Mouse (Mus musculus) C2C12 (cell line): Measurements from ENCODE around the gene Zfp239. TPM values are rescaled to one million over a fixed set of nuclear protein-coding genes. Genes with fewer than 3 reads are reported as not detected.

Source experiments
- H3K27me3 ChIP-seq: one replicate; pipeline ENCODE4 v1.6.1; 2011; ENCODE audit not compliant: control insufficient read depth, insufficient read depth, insufficient read length
- H3K36me3 ChIP-seq: one replicate; pipeline ENCODE4 v1.6.1; 2011; ENCODE audit not compliant: control insufficient read depth, insufficient read depth
- H3K4me3 ChIP-seq: one replicate; pipeline ENCODE4 v1.5.1; 2011; ENCODE audit warnings: mild to moderate bottlenecking, control low read depth; ENCODE audit not compliant: poor library complexity, insufficient read depth, severe bottlenecking
- H3K79me2 ChIP-seq: one replicate; pipeline ENCODE4 v1.6.1; 2011; ENCODE audit not compliant: control insufficient read depth, insufficient read depth
- H3K79me3 ChIP-seq: one replicate; pipeline ENCODE4 v1.6.1; 2011; ENCODE audit warnings: low read depth, control low read depth
- H3ac ChIP-seq: one replicate; pipeline ENCODE3; 2011; ENCODE audit warnings: low read depth; ENCODE audit not compliant: control insufficient read depth, insufficient read length
- CEBPB ChIP-seq: IDR thresholded peaks from one replicate; pipeline ENCODE4 v1.6.1; 2011; ENCODE audit warnings: low read depth, mild to moderate bottlenecking, control low read depth, moderate library complexity
- CTCF ChIP-seq: IDR thresholded peaks from one replicate; pipeline ENCODE4 v1.5.1; 2011; ENCODE audit not compliant: control insufficient read depth, insufficient read depth, insufficient read length
- FOSL1 ChIP-seq: IDR thresholded peaks from one replicate; pipeline ENCODE4 v1.8.0; 2011; ENCODE audit warnings: mild to moderate bottlenecking, low read length; ENCODE audit not compliant: poor library complexity, insufficient read depth, severe bottlenecking
- MAX ChIP-seq: IDR thresholded peaks from one replicate; pipeline ENCODE4 v1.6.1; 2011; ENCODE audit warnings: mild to moderate bottlenecking, control low read depth
- MYOD1 ChIP-seq: IDR thresholded peaks from one replicate; pipeline ENCODE4 v1.6.1; 2011; ENCODE audit warnings: low read depth; ENCODE audit not compliant: control insufficient read depth, insufficient read length
- MYOG ChIP-seq: IDR thresholded peaks from one replicate; pipeline ENCODE4 v1.6.1; 2011; ENCODE audit not compliant: control insufficient read depth, insufficient read length; ENCODE audit errors: extremely low read depth
- USF1 ChIP-seq: IDR thresholded peaks from one replicate; pipeline ENCODE4 v1.6.1; 2011; ENCODE audit warnings: low read depth, mild to moderate bottlenecking, control low read depth, moderate library complexity
- polyA plus RNA-seq: library from polyadenylated mRNA; unstranded; fragments of >200 nt; fragmentation: generic; extraction: Trizol; gene quantifications from one replicate; pipeline ENCODE4 v1.2.1, GENCODE M21; 2012; ENCODE audit warnings: missing spikeins

Gene Zfp239
- polyA plus RNA-seq, 1 experiment: 4.4 TPM

DNA sequence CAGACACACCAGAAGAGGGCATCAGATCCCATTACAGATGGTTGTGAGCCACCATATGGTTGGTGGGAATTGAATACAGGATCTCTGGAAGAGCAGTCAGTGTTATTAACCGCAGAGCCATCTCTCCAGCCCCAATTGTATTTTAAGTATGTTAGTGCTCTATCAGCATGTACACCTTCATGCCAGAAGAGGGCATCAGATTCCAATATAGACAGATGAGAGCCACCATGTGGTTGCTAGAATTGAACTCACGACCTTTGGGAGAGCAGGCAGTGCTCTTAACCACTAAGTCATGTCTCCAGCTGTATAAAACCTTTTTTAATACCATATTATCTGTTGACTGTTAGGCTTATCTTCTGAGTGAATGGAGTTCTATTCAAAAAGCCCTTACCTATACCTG, 10.2 kb upstream of the Zfp239 start:
- Histone ChIP-seq H3K79me3 (no peaks in the 10 kb centered on the region), H3K27me3 (no peaks in the 10 kb centered on the region), H3ac (no peak overlapping the region), H3K4me3 (no peak overlapping the region), H3K79me2 (no peaks in the 10 kb centered on the region), H3K36me3 (peaks cover 10% of the 10 kb centered on the region)
- no peak for TF ChIP-seq MAX
- TF ChIP-seq MYOG: no peak
- TF ChIP-seq CEBPB: no peak
- TF ChIP-seq CTCF: no peak
- TF ChIP-seq USF1: no peak
- no peak for TF ChIP-seq FOSL1
- no peak for TF ChIP-seq MYOD1

DNA sequence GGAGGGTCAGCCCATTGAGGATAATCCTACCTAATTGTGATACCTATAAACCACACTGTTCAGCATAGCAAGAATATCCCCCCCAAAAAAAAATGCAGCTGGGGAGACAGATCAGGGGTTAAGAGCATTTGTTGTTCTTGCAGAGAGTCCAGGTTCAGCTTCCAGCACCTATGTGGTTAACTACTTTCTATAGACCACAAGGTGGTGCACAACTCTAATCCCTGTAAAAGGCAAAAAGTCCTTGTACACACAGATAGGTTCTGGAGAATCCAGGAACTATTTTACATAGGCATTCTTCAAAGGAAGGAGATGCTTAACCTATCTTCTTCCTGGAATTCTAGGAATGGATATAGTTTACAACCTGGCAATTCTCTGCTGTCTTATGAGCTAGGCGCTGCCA, 3.9 kb upstream of the Zfp239 start:
- TF ChIP-seq CEBPB: no peak
- TF ChIP-seq CTCF: no peak
- TF ChIP-seq USF1: no peak
- TF ChIP-seq MYOD1: no peak
- TF ChIP-seq MAX: no peak
- TF ChIP-seq FOSL1: no peak
- no peak for TF ChIP-seq MYOG
- Histone ChIP-seq H3K79me3 (no peaks in the 10 kb centered on the region), H3K4me3 (no peak overlapping the region), H3K79me2 (no peaks in the 10 kb centered on the region), H3K36me3 (no peaks in the 10 kb centered on the region), H3K27me3 (no peaks in the 10 kb centered on the region), H3ac (no peak overlapping the region)

DNA sequence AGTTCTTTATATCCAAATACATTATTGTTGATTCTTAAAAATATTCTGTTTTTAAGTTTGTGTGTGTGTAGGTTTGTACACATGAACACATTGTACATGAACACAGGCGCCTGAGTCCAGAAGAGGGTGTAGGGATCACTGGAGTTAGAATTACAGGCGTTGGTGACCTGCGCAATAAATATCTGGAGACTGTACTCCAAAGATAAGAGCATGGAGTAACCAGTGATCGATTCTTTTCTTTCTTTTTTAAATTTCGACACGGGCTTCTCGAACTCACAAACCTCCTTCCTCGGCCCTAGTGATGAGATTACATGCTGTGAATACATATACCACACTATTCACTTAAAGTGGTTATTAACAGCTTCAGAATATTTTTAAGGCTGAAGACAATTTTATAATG, 565 bp downstream of the Zfp239 start:
- Histone ChIP-seq H3K4me3 (no peak overlapping the region), H3K36me3 (no peaks in the 10 kb centered on the region), H3K27me3 (no peaks in the 10 kb centered on the region), H3ac (no peak overlapping the region), H3K79me2 (no peaks in the 10 kb centered on the region), H3K79me3 (no peaks in the 10 kb centered on the region)
- TF ChIP-seq USF1 (no peak), CEBPB (no peak), MYOD1 (no peak), MAX (no peak), CTCF (no peak), FOSL1 (no peak), MYOG (no peak)

DNA sequence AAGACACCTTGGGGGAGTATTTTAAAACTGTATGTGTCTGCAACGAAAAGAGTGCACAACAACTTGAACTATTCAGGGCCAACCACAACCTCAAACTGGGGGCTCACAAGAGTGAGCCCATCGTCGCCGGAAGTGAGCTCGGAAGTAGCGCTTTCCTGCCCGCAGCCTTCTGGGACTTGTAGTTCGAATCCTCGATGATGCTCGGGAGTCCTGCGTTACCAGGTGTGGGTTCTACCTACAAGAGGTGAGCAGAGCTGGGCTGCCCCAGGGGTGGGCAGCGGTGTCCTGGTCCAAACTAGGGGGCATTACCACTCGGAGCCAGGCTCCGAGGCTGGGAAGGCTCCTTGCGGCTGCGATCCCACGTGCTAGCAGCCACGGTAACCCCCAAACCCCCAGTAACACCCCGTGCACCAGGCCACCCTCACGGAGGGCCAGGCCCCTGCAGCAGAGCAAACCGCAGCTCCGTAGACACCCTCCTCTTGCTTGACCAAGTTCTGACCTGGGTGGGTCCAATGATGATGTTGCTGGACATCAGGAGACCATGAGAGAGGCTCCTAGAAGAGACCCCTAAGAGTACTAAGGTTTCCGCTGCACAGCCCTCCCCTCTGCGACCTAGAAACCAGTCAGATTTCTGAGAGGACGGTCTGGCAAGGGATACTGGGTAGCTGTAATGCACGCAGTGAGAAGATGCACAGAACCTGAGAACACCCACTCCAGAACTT, 1.2 kb downstream of the Zfp239 start:
- Histone ChIP-seq H3K27me3 (no peaks in the 10 kb centered on the region), H3ac (peak overlapping the region; percentile 58), H3K36me3 (no peaks in the 10 kb centered on the region), H3K79me2 (no peaks in the 10 kb centered on the region), H3K4me3 (peak overlapping the region; percentile 40), H3K79me3 (no peaks in the 10 kb centered on the region)
- TF ChIP-seq USF1: no peak
- TF ChIP-seq MYOG: no peak
- TF ChIP-seq FOSL1: no peak
- TF ChIP-seq MYOD1: no peak
- TF ChIP-seq MAX: no peak
- no peak for TF ChIP-seq CEBPB
- no peak for TF ChIP-seq CTCF

DNA sequence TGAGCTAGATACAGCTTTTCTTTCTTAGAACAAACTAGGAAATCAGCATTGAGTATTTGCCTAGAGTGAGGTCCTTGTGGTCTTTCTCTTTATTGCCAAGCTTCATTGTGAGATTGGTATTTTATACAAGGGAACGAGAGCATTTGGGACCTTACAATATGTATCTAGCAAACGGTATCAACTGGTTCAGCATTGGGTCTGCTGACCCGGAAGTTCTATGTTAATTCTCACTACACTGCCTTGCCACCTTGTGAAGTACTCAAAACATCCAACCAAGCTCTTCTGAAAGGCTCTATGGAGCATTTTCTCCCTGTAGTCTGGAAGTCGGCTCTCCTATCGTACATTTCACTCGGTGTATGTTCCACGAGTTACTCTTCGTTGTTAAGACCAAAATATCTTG, 1.9 kb downstream of the Zfp239 start:
- Histone ChIP-seq H3K79me2 (no peaks in the 10 kb centered on the region), H3K27me3 (no peaks in the 10 kb centered on the region), H3K36me3 (no peaks in the 10 kb centered on the region), H3K79me3 (no peaks in the 10 kb centered on the region), H3K4me3 (no peak overlapping the region), H3ac (no peak overlapping the region)
- no peak for TF ChIP-seq MYOD1
- TF ChIP-seq MYOG: no peak
- TF ChIP-seq USF1: no peak
- TF ChIP-seq MAX: no peak
- TF ChIP-seq CEBPB: no peak
- no peak for TF ChIP-seq CTCF
- no peak for TF ChIP-seq FOSL1

DNA sequence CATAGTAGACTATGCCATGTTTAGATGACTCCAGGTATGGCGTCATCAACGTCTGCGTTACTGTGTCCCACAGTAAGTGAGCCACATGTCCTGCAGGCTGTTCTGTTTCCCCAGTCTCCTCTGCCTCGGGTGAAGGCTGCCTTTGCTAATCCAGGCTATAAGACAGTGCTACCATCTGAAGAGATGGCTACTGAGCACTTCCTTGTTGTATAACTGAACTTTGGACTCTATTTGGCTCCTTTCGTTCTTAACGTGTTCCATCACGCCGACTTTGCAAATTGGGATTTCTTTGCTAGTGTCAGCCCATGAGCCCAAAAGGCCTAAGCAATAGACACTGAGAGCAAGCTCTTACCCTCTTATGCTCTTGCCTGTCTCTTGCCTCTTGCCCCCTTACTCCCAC, 6.3 kb downstream of the Zfp239 start:
- no peak for TF ChIP-seq USF1
- TF ChIP-seq CTCF: no peak
- TF ChIP-seq MYOG: no peak
- no peak for TF ChIP-seq MYOD1
- TF ChIP-seq CEBPB: no peak
- no peak for TF ChIP-seq MAX
- no peak for TF ChIP-seq FOSL1

More for the DNA sequence above, 6.3 kb downstream of the Zfp239 start:
- H3K79me3 ChIP-seq: no peaks in the 10 kb centered on the region
- H3K79me2 ChIP-seq: no peaks in the 10 kb centered on the region
- H3ac ChIP-seq: no peak overlapping the region
- H3K27me3 ChIP-seq: no peaks in the 10 kb centered on the region
- no peaks in the 10 kb centered on the region for H3K36me3 ChIP-seq
- no peak overlapping the region for H3K4me3 ChIP-seq
